Mouse (Mus musculus): Measurements from ENCODE around the gene Prph2. TPM values are rescaled to one million over a fixed set of nuclear protein-coding genes. Genes with fewer than 3 reads are reported as not detected.
A peak's percentile ranks its signal among the peaks of the same experiment; 100 is the strongest.

The Prph2 gene
- polyA plus RNA-seq, 1 experiment = 0.01 TPM

GRCm38 (mm10) chr17:46929277-46929676 is 19.0 kb downstream of the Prph2 start:
- TF ChIP-seq MYOG (IDR thresholded peaks at IDR 0.05; ENCODE audit: control insufficient read depth, extremely low read depth, insufficient read length) (no peak), MYOD1 (IDR thresholded peaks at IDR 0.05; ENCODE audit: control insufficient read depth, insufficient read length, low read depth) (no peak), MAX (IDR thresholded peaks at IDR 0.05) (no peak), FOSL1 (IDR thresholded peaks at IDR 0.05; ENCODE audit: insufficient read depth, low read length, poor library complexity, severe bottlenecking) (no peak), CTCF (IDR thresholded peaks at IDR 0.05; ENCODE audit: control insufficient read depth, insufficient read depth, insufficient read length) (no peak), CEBPB (IDR thresholded peaks at IDR 0.05; ENCODE audit: low read depth) (no peak), USF1 (IDR thresholded peaks at IDR 0.05; ENCODE audit: low read depth) (no peak)
- H3K79me3 ChIP-seq (ENCODE audit: low read depth) = no peaks in the 10 kb centered on the region
- no peak overlapping the region for H3ac ChIP-seq (ENCODE audit: control insufficient read depth, insufficient read length, low read depth)
- no peak overlapping the region for H3K4me3 ChIP-seq (ENCODE audit: insufficient read depth, poor library complexity, severe bottlenecking)
- no peaks in the 10 kb centered on the region for H3K27me3 ChIP-seq (ENCODE audit: control insufficient read depth, insufficient read depth, insufficient read length)
- H3K36me3 ChIP-seq (ENCODE audit: control insufficient read depth, insufficient read depth) = peaks cover 44% of the 10 kb centered on the region
- no peaks in the 10 kb centered on the region for H3K79me2 ChIP-seq (ENCODE audit: control insufficient read depth, insufficient read depth)

- H3K36me3 ChIP-seq (ENCODE audit: control insufficient read depth, insufficient read depth) = peaks cover 50% of the 10 kb centered on the region
- no peaks in the 10 kb centered on the region for H3K79me2 ChIP-seq (ENCODE audit: control insufficient read depth, insufficient read depth)
- no peaks in the 10 kb centered on the region for H3K79me3 ChIP-seq (ENCODE audit: low read depth)
- no peak overlapping the region for H3ac ChIP-seq (ENCODE audit: control insufficient read depth, insufficient read length, low read depth)
- no peak for TF ChIP-seq MYOD1 (IDR thresholded peaks at IDR 0.05; ENCODE audit: control insufficient read depth, insufficient read length, low read depth)
- no peak for TF ChIP-seq CTCF (IDR thresholded peaks at IDR 0.05; ENCODE audit: control insufficient read depth, insufficient read depth, insufficient read length)
- TF ChIP-seq MAX (IDR thresholded peaks at IDR 0.05) = no peak
- no peak for TF ChIP-seq CEBPB (IDR thresholded peaks at IDR 0.05; ENCODE audit: low read depth)
- TF ChIP-seq MYOG (IDR thresholded peaks at IDR 0.05; ENCODE audit: control insufficient read depth, extremely low read depth, insufficient read length) = no peak
- TF ChIP-seq USF1 (IDR thresholded peaks at IDR 0.05; ENCODE audit: low read depth) = no peak
- TF ChIP-seq FOSL1 (IDR thresholded peaks at IDR 0.05; ENCODE audit: insufficient read depth, low read length, poor library complexity, severe bottlenecking) = no peak
- no peak overlapping the region for H3K4me3 ChIP-seq (ENCODE audit: insufficient read depth, poor library complexity, severe bottlenecking)
- H3K27me3 ChIP-seq (ENCODE audit: control insufficient read depth, insufficient read depth, insufficient read length) = no peaks in the 10 kb centered on the region
These were observed 19.6 kb downstream of the Prph2 start for GRCm38 (mm10) chr17:46929897-46930296.

GRCm38 (mm10) chr17:46932961-46933360 is 22.7 kb downstream of the Prph2 start:
- Histone ChIP-seq H3K79me2 (ENCODE audit: control insufficient read depth, insufficient read depth) (no peaks in the 10 kb centered on the region), H3K36me3 (ENCODE audit: control insufficient read depth, insufficient read depth) (peaks cover 68% of the 10 kb centered on the region), H3K27me3 (ENCODE audit: control insufficient read depth, insufficient read depth, insufficient read length) (no peaks in the 10 kb centered on the region), H3K79me3 (ENCODE audit: low read depth) (no peaks in the 10 kb centered on the region), H3K4me3 (ENCODE audit: insufficient read depth, poor library complexity, severe bottlenecking) (no peak overlapping the region), H3ac (ENCODE audit: control insufficient read depth, insufficient read length, low read depth) (peak overlapping the region; percentile 48)
- peak; percentile 65 for TF ChIP-seq FOSL1 (IDR thresholded peaks at IDR 0.05; ENCODE audit: insufficient read depth, low read length, poor library complexity, severe bottlenecking)
- TF ChIP-seq CTCF (IDR thresholded peaks at IDR 0.05; ENCODE audit: control insufficient read depth, insufficient read depth, insufficient read length) = no peak
- no peak for TF ChIP-seq USF1 (IDR thresholded peaks at IDR 0.05; ENCODE audit: low read depth)
- TF ChIP-seq MAX (IDR thresholded peaks at IDR 0.05) = peak; percentile 21
- no peak for TF ChIP-seq CEBPB (IDR thresholded peaks at IDR 0.05; ENCODE audit: low read depth)

GRCm38 (mm10) chr17:46933557-46934348 is 23.5 kb downstream of the Prph2 start:
- TF ChIP-seq MYOG (IDR thresholded peaks at IDR 0.05; ENCODE audit: control insufficient read depth, extremely low read depth, insufficient read length) = no peak
- TF ChIP-seq FOSL1 (IDR thresholded peaks at IDR 0.05; ENCODE audit: insufficient read depth, low read length, poor library complexity, severe bottlenecking) = no peak
- TF ChIP-seq CTCF (IDR thresholded peaks at IDR 0.05; ENCODE audit: control insufficient read depth, insufficient read depth, insufficient read length) = peak; percentile 51
- TF ChIP-seq USF1 (IDR thresholded peaks at IDR 0.05; ENCODE audit: low read depth) = no peak
- TF ChIP-seq CEBPB (IDR thresholded peaks at IDR 0.05; ENCODE audit: low read depth) = no peak
- H3K4me3 ChIP-seq (ENCODE audit: insufficient read depth, poor library complexity, severe bottlenecking) = no peak overlapping the region
- H3K79me3 ChIP-seq (ENCODE audit: low read depth) = no peaks in the 10 kb centered on the region
- H3K36me3 ChIP-seq (ENCODE audit: control insufficient read depth, insufficient read depth) = peaks cover 75% of the 10 kb centered on the region
- no peaks in the 10 kb centered on the region for H3K27me3 ChIP-seq (ENCODE audit: control insufficient read depth, insufficient read depth, insufficient read length)
- H3ac ChIP-seq (ENCODE audit: control insufficient read depth, insufficient read length, low read depth) = no peak overlapping the region
- H3K79me2 ChIP-seq (ENCODE audit: control insufficient read depth, insufficient read depth) = no peaks in the 10 kb centered on the region

- no peaks in the 10 kb centered on the region for H3K79me3 ChIP-seq (ENCODE audit: low read depth)
- no peaks in the 10 kb centered on the region for H3K27me3 ChIP-seq (ENCODE audit: control insufficient read depth, insufficient read depth, insufficient read length)
- H3K36me3 ChIP-seq (ENCODE audit: control insufficient read depth, insufficient read depth) = peaks cover 84% of the 10 kb centered on the region
- TF ChIP-seq MAX (IDR thresholded peaks at IDR 0.05) (no peak), MYOG (IDR thresholded peaks at IDR 0.05; ENCODE audit: control insufficient read depth, extremely low read depth, insufficient read length) (no peak), CEBPB (IDR thresholded peaks at IDR 0.05; ENCODE audit: low read depth) (no peak), MYOD1 (IDR thresholded peaks at IDR 0.05; ENCODE audit: control insufficient read depth, insufficient read length, low read depth) (no peak), FOSL1 (IDR thresholded peaks at IDR 0.05; ENCODE audit: insufficient read depth, low read length, poor library complexity, severe bottlenecking) (no peak), CTCF (IDR thresholded peaks at IDR 0.05; ENCODE audit: control insufficient read depth, insufficient read depth, insufficient read length) (no peak), USF1 (IDR thresholded peaks at IDR 0.05; ENCODE audit: low read depth) (no peak)
- H3K4me3 ChIP-seq (ENCODE audit: insufficient read depth, poor library complexity, severe bottlenecking) = no peak overlapping the region
- no peaks in the 10 kb centered on the region for H3K79me2 ChIP-seq (ENCODE audit: control insufficient read depth, insufficient read depth)
- H3ac ChIP-seq (ENCODE audit: control insufficient read depth, insufficient read length, low read depth) = no peak overlapping the region
These were observed 30.2 kb downstream of the Prph2 start for GRCm38 (mm10) chr17:46940461-46940860.
